Mouse (Mus musculus): ENCODE results near the gene Cyp17a1.

DNA sequence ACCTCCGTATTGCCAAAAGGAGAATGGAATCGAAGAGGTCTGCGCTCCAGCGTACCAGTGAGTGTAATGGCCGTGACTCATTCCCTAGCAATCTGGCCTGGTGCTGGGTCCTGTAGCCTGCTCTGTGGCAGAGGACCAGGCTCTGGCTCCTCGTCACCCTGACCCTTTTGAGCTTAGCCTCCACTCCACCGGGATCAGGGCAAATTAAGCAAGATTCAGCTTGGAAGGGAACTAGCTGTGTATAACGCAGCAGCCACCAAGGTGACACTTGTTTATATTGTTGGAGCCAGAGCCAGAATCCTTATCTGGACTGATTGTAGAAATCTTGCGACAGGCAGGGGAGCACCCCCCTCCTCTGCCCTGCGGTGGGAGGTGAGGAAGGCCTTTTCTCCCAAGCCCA lies 44.6 kb downstream of the Cyp17a1 start:
- TF ChIP-seq CTCF (IDR thresholded peaks at IDR 0.05; ENCODE audit: borderline replicate concordance, control insufficient read depth, extremely low read depth, insufficient read depth, low read length, poor library complexity) = no peak
- no peak for TF ChIP-seq POLR2A (IDR thresholded peaks at IDR 0.05; ENCODE audit: control insufficient read depth, extremely low read depth, insufficient read depth, low read length, poor library complexity)
